Mouse (Mus musculus): ENCODE results near the gene Usp7. TPM values are rescaled to one million over a fixed set of nuclear protein-coding genes. Genes with fewer than 3 reads are reported as not detected.

The Usp7 gene
- polyA plus RNA-seq, 1 experiment from 2014 or later = 15.8 TPM

GRCm38 (mm10) chr16:8822586-8822985 is 30.5 kb upstream of the Usp7 start:
- 83% methylated on average over 4 of the region's 4 CpGs for WGBS (ENCODE audit: insufficient replicate concordance)

GRCm38 (mm10) chr16:8821429-8821828 is 29.3 kb upstream of the Usp7 start:
- 75% methylated on average over 1 of the region's 1 CpGs for WGBS (ENCODE audit: insufficient replicate concordance)
- H3K4me2 ChIP-seq (ENCODE audit: low read depth, low read length) = no peak overlapping the region
- no peaks in the 10 kb centered on the region for H3K27me3 ChIP-seq (ENCODE audit: insufficient read depth, low read length)
- no peak overlapping the region for H3K27ac ChIP-seq (ENCODE audit: low read depth)
- no peak for TF ChIP-seq EP300 (IDR thresholded peaks at IDR 0.05; ENCODE audit: low read depth)
- TF ChIP-seq CTCF (IDR thresholded peaks at IDR 0.05; ENCODE audit: low read depth) = no peak
- ATAC-seq (no peak), DNase-seq (no peak)
- no peak overlapping the region for H3K9ac ChIP-seq (replicated peaks)
- H3K36me3 ChIP-seq (replicated peaks; ENCODE audit: insufficient read depth, low read length) = no peaks in the 10 kb centered on the region
- peaks cover 12% of the 10 kb centered on the region for H3K4me1 ChIP-seq (ENCODE audit: insufficient read depth)
- no peaks in the 10 kb centered on the region for H3K9me3 ChIP-seq (ENCODE audit: low read length)
- no peak overlapping the region for H3K4me3 ChIP-seq (ENCODE audit: low read depth, low read length)

More at GRCm38 (mm10) chr16:8822586-8822985, 30.5 kb upstream of the Usp7 start:
- Histone ChIP-seq H3K27ac (ENCODE audit: low read depth) (no peak overlapping the region), H3K9ac (replicated peaks) (no peak overlapping the region), H3K4me1 (ENCODE audit: insufficient read depth) (peaks cover 12% of the 10 kb centered on the region), H3K4me2 (ENCODE audit: low read depth, low read length) (no peak overlapping the region), H3K9me3 (ENCODE audit: low read length) (no peaks in the 10 kb centered on the region), H3K27me3 (ENCODE audit: insufficient read depth, low read length) (no peaks in the 10 kb centered on the region), H3K4me3 (ENCODE audit: low read depth, low read length) (no peak overlapping the region), H3K36me3 (replicated peaks; ENCODE audit: insufficient read depth, low read length) (no peaks in the 10 kb centered on the region)
- no peak for DNase-seq
- ATAC-seq = no peak
- TF ChIP-seq EP300 (IDR thresholded peaks at IDR 0.05; ENCODE audit: low read depth) = no peak
- no peak for TF ChIP-seq CTCF (IDR thresholded peaks at IDR 0.05; ENCODE audit: low read depth)

- Histone ChIP-seq H3K9me3 (ENCODE audit: low read length) (no peaks in the 10 kb centered on the region), H3K36me3 (replicated peaks; ENCODE audit: insufficient read depth, low read length) (no peaks in the 10 kb centered on the region), H3K4me3 (ENCODE audit: low read depth, low read length) (no peak overlapping the region), H3K27ac (ENCODE audit: low read depth) (no peak overlapping the region), H3K27me3 (ENCODE audit: insufficient read depth, low read length) (no peaks in the 10 kb centered on the region), H3K9ac (replicated peaks) (no peak overlapping the region), H3K4me2 (ENCODE audit: low read depth, low read length) (no peak overlapping the region), H3K4me1 (ENCODE audit: insufficient read depth) (no peaks in the 10 kb centered on the region)
- WGBS (ENCODE audit: insufficient replicate concordance) = 64% methylated on average over 4 of the region's 4 CpGs
- TF ChIP-seq EP300 (IDR thresholded peaks at IDR 0.05; ENCODE audit: low read depth) (no peak), CTCF (IDR thresholded peaks at IDR 0.05; ENCODE audit: low read depth) (no peak)
- no peak for DNase-seq
- no peak for ATAC-seq
Observed at GRCm38 (mm10) chr16:8817872-8818271, 25.8 kb upstream of the Usp7 start.

GRCm38 (mm10) chr16:8810399-8811127 is 18.5 kb upstream of the Usp7 start:
- Histone ChIP-seq H3K27me3 (ENCODE audit: insufficient read depth, low read length) (no peaks in the 10 kb centered on the region), H3K9me3 (ENCODE audit: low read length) (no peaks in the 10 kb centered on the region), H3K9ac (replicated peaks) (peak overlapping the region; percentile 27), H3K4me2 (ENCODE audit: low read depth, low read length) (peak overlapping the region; percentile 48), H3K27ac (ENCODE audit: low read depth) (peak overlapping the region; percentile 78), H3K36me3 (replicated peaks; ENCODE audit: insufficient read depth, low read length) (no peaks in the 10 kb centered on the region), H3K4me1 (ENCODE audit: insufficient read depth) (peaks cover 6% of the 10 kb centered on the region; the same call in 1 of the 2 replicates), H3K4me3 (ENCODE audit: low read depth, low read length) (0 out of 2 replicates have a peak overlapping the region, but pooled peaks have one; percentile 13)
- peak; percentile 89 for TF ChIP-seq EP300 (IDR thresholded peaks at IDR 0.05; ENCODE audit: low read depth)
- no peak for TF ChIP-seq CTCF (IDR thresholded peaks at IDR 0.05; ENCODE audit: low read depth)
- DNase-seq (peak; percentile 86), ATAC-seq (peak; percentile 93)
- WGBS (ENCODE audit: insufficient replicate concordance) = 80% methylated on average over 14 of the region's 14 CpGs

- ATAC-seq (no peak), DNase-seq (peak; percentile 80)
- Histone ChIP-seq H3K27ac (ENCODE audit: low read depth) (no peak overlapping the region), H3K4me1 (ENCODE audit: insufficient read depth) (peaks cover 6% of the 10 kb centered on the region; the same call in 1 of the 2 replicates), H3K27me3 (ENCODE audit: insufficient read depth, low read length) (no peaks in the 10 kb centered on the region), H3K9me3 (ENCODE audit: low read length) (no peaks in the 10 kb centered on the region), H3K36me3 (replicated peaks; ENCODE audit: insufficient read depth, low read length) (no peaks in the 10 kb centered on the region), H3K9ac (replicated peaks) (no peak overlapping the region), H3K4me2 (ENCODE audit: low read depth, low read length) (no peak overlapping the region), H3K4me3 (ENCODE audit: low read depth, low read length) (no peak overlapping the region)
- WGBS (ENCODE audit: insufficient replicate concordance) = 17% methylated on average over 4 of the region's 4 CpGs
- TF ChIP-seq EP300 (IDR thresholded peaks at IDR 0.05; ENCODE audit: low read depth) (no peak), CTCF (IDR thresholded peaks at IDR 0.05; ENCODE audit: low read depth) (peak; percentile 93)
Observed at GRCm38 (mm10) chr16:8806703-8807102, 14.6 kb upstream of the Usp7 start.

- no peaks in the 10 kb centered on the region for H3K36me3 ChIP-seq (replicated peaks; ENCODE audit: insufficient read depth, low read length)
- no peak overlapping the region; the same call in 1 of the 2 replicates for H3K27ac ChIP-seq (ENCODE audit: low read depth)
- no peak overlapping the region for H3K9ac ChIP-seq (replicated peaks)
- DNase-seq (no peak), ATAC-seq (peak; percentile 91)
- H3K4me1 ChIP-seq (ENCODE audit: insufficient read depth) = no peaks in the 10 kb centered on the region; the same call in 1 of the 2 replicates
- H3K27me3 ChIP-seq (ENCODE audit: insufficient read depth, low read length) = no peaks in the 10 kb centered on the region
- no peak overlapping the region for H3K4me2 ChIP-seq (ENCODE audit: low read depth, low read length)
- 64% methylated on average over 2 of the region's 2 CpGs for WGBS (ENCODE audit: insufficient replicate concordance)
- no peak overlapping the region for H3K4me3 ChIP-seq (ENCODE audit: low read depth, low read length)
- TF ChIP-seq EP300 (IDR thresholded peaks at IDR 0.05; ENCODE audit: low read depth) (no peak), CTCF (IDR thresholded peaks at IDR 0.05; ENCODE audit: low read depth) (no peak)
- no peaks in the 10 kb centered on the region for H3K9me3 ChIP-seq (ENCODE audit: low read length)
Observed at GRCm38 (mm10) chr16:8795906-8796305, 3.8 kb upstream of the Usp7 start.

All from liver, postnatal 0 days (tissue).